Mouse (Mus musculus): ENCODE results near the gene Nppb. TPM values are rescaled to one million over a fixed set of nuclear protein-coding genes. Genes with fewer than 3 reads are reported as not detected.

The Nppb gene
- total RNA-seq (2022): not detected

- no peak for DNase-seq (ENCODE audit: low spot score in 2 of 2)
Measured at GRCm38 (mm10) chr4:147985205-147986132, at the start of gene Nppb. TSS of gene Nppb (plus strand) at chr4:147985788.

GRCm38 (mm10) chr4:147935904-147936303 is 49.7 kb upstream of the Nppb start:
- no peak for DNase-seq (ENCODE audit: low spot score in 2 of 2)

GRCm38 (mm10) chr4:147936331-147936954 is 49.1 kb upstream of the Nppb start, which contains the start of gene Plod1:
TSS of gene Plod1 (minus strand) at chr4:147936767.
- DNase-seq (ENCODE audit: low spot score in 2 of 2): peak; percentile 58 to 65

GRCm38 (mm10) chr4:147937021-147937420 is 48.6 kb upstream of the Nppb start:
- no peak for DNase-seq (ENCODE audit: low spot score in 2 of 2)

- DNase-seq (ENCODE audit: low spot score in 2 of 2): no peak
Measured at GRCm38 (mm10) chr4:147937486-147937885, 48.1 kb upstream of the Nppb start.

- DNase-seq (ENCODE audit: low spot score in 2 of 2): no peak
Measured at GRCm38 (mm10) chr4:147938148-147939096, 47.2 kb upstream of the Nppb start.

GRCm38 (mm10) chr4:147940111-147940510 is 45.5 kb upstream of the Nppb start:
- no peak for DNase-seq (ENCODE audit: low spot score in 2 of 2)

- peak; percentile 61 to 75 for DNase-seq (ENCODE audit: low spot score in 2 of 2)
Measured at GRCm38 (mm10) chr4:147940576-147941044, 45.0 kb upstream of the Nppb start, which contains the start of gene 2510039O18Rik. TSS of gene 2510039O18Rik (plus strand) at chr4:147940895.

- DNase-seq (ENCODE audit: low spot score in 2 of 2): peak in 1 of 2 experiments; percentile 31
Measured at GRCm38 (mm10) chr4:147941045-147942020, 44.3 kb upstream of the Nppb start.

GRCm38 (mm10) chr4:147943005-147943404 is 42.6 kb upstream of the Nppb start:
- DNase-seq (ENCODE audit: low spot score in 2 of 2): no peak

- DNase-seq (ENCODE audit: low spot score in 2 of 2): no peak
Measured at GRCm38 (mm10) chr4:147947511-147947910, 38.1 kb upstream of the Nppb start.

- DNase-seq (ENCODE audit: low spot score in 2 of 2): no peak
Measured at GRCm38 (mm10) chr4:147953590-147953989, 32.0 kb upstream of the Nppb start.

GRCm38 (mm10) chr4:147957141-147957540 is 28.4 kb upstream of the Nppb start:
- DNase-seq (ENCODE audit: low spot score in 2 of 2): no peak

- peak in 1 of 2 experiments; percentile 27 for DNase-seq (ENCODE audit: low spot score in 2 of 2)
Measured at GRCm38 (mm10) chr4:147959881-147960831, 25.4 kb upstream of the Nppb start.

GRCm38 (mm10) chr4:147962781-147963180 is 22.8 kb upstream of the Nppb start:
- no peak for DNase-seq (ENCODE audit: low spot score in 2 of 2)

- DNase-seq (ENCODE audit: low spot score in 2 of 2): no peak
Measured at GRCm38 (mm10) chr4:147963623-147964022, 22.0 kb upstream of the Nppb start.

- no peak for DNase-seq (ENCODE audit: low spot score in 2 of 2)
Measured at GRCm38 (mm10) chr4:147965712-147966111, 19.9 kb upstream of the Nppb start.

- no peak for DNase-seq (ENCODE audit: low spot score in 2 of 2)
Measured at GRCm38 (mm10) chr4:147968816-147969215, 16.8 kb upstream of the Nppb start.

GRCm38 (mm10) chr4:147969337-147969736 is 16.3 kb upstream of the Nppb start:
- DNase-seq (ENCODE audit: low spot score in 2 of 2): no peak
